19 mouse cellular contexts compared by ENCODE assay signal in genomic region chr2:161268861-161269413, GRCm38 (mm10).
A peak's percentile ranks its signal among the peaks of the same experiment; 100 is the strongest.
DNase-seq lines count a peak whose midpoint lies in the region; ATAC-seq and TF ChIP-seq lines count a peak whose summit lies in the region.
"Had no signal": no experiment of that assay in that cellular context is flagged by ENCODE, and none has a peak within 500 bp of the region (broad histone marks: within the 10 kb centered on the region; RNA-seq: fewer than 3 reads in every experiment).

No protein-coding gene starts in this region.

- no peak for TF ChIP-seq CTCF in forebrain, postnatal 0 days (IDR thresholded peaks at IDR 0.05; ENCODE audit: low read depth)

- H3K4me3 ChIP-seq in forebrain, postnatal 0 days (ENCODE audit: low read depth, low read length), result no peak overlapping the region
- no peak overlapping the region for H3K4me3 ChIP-seq in forebrain, embryonic 11.5 days (ENCODE audit: low read depth, low read length)
- H3K4me3 ChIP-seq in limb, embryonic 10.5 days, result no peak overlapping the region
- H3K4me3 ChIP-seq in myocyte, result no peak overlapping the region
- H3K4me3 ChIP-seq: forebrain, embryonic 12.5 days; lung, embryonic 15.5 days; midbrain, embryonic 15.5 days had no signal

- TF ChIP-seq POLR2A in myocyte (IDR thresholded peaks at IDR 0.05; ENCODE audit: insufficient read length, low read depth), result no peak

- no peak overlapping the region for H3K4me2 ChIP-seq in forebrain, postnatal 0 days (ENCODE audit: low read depth)
- no peak overlapping the region for H3K4me2 ChIP-seq in forebrain, embryonic 11.5 days (ENCODE audit: low read depth, low read length, severe bottlenecking)
- H3K4me2 ChIP-seq in myocyte (ENCODE audit: low read depth), result no peak overlapping the region
- H3K4me2 ChIP-seq: forebrain, embryonic 12.5 days; lung, embryonic 15.5 days; midbrain, embryonic 15.5 days had no signal

- DNase-seq in forebrain, postnatal 0 days, result peak; percentile 25
- no peak for DNase-seq in forebrain, embryonic 11.5 days (ENCODE audit: low spot score)
- peak; percentile 8 for DNase-seq in embryo, embryonic 11.5 days (ENCODE audit: low read depth, low spot score)
- peak; percentile 30 for DNase-seq in limb, embryonic 10.5 days (ENCODE audit: low spot score)
- DNase-seq in layer of hippocampus, adult 18-20 months (ENCODE audit: low spot score in 2 of 2), result no peak
- no peak for DNase-seq in adipocyte (ENCODE audit: low spot score)
- DNase-seq: adrenal gland, postnatal 10 days; cerebellum, adult 11 months; cerebellum, postnatal 25 days; gastrocnemius, postnatal 25 days; kidney, adult 18-20 months; kidney, postnatal 14 days; right cerebral cortex, postnatal 4 days had no signal

- H3K9me3 ChIP-seq in forebrain, postnatal 0 days (ENCODE audit: low read length), result no peaks in the 10 kb centered on the region
- H3K9me3 ChIP-seq in forebrain, embryonic 11.5 days (ENCODE audit: control insufficient read depth, low read length), result no peaks in the 10 kb centered on the region
- H3K9me3 ChIP-seq in limb, embryonic 10.5 days (replicated peaks), result no peaks in the 10 kb centered on the region
- H3K9me3 ChIP-seq: forebrain, embryonic 12.5 days; lung, embryonic 15.5 days; midbrain, embryonic 15.5 days had no signal

- H3K79me2 ChIP-seq in myocyte (ENCODE audit: control insufficient read depth, insufficient read depth), result no peaks in the 10 kb centered on the region

- no peaks in the 10 kb centered on the region for H3K4me1 ChIP-seq in forebrain, postnatal 0 days (ENCODE audit: insufficient read depth)
- peaks cover 3% of the 10 kb centered on the region; the same call in 1 of the 2 replicates for H3K4me1 ChIP-seq in forebrain, embryonic 11.5 days (replicated peaks; ENCODE audit: control insufficient read depth, insufficient read depth, low read length)
- peaks cover 26% of the 10 kb centered on the region for H3K4me1 ChIP-seq in limb, embryonic 10.5 days
- H3K4me1 ChIP-seq: lung, embryonic 15.5 days had no signal

- no peaks in the 10 kb centered on the region for H3K27me3 ChIP-seq in forebrain, postnatal 0 days (ENCODE audit: insufficient read depth, low read length)
- no peaks in the 10 kb centered on the region for H3K27me3 ChIP-seq in forebrain, embryonic 11.5 days (ENCODE audit: control insufficient read depth, insufficient read depth, low read length)
- no peaks in the 10 kb centered on the region for H3K27me3 ChIP-seq in limb, embryonic 10.5 days (ENCODE audit: low read depth, poor library complexity, severe bottlenecking)
- H3K27me3 ChIP-seq in myocyte (ENCODE audit: control insufficient read depth, insufficient read depth, insufficient read length), result no peaks in the 10 kb centered on the region
- H3K27me3 ChIP-seq: forebrain, embryonic 12.5 days; lung, embryonic 15.5 days; midbrain, embryonic 15.5 days had no signal

- no peak overlapping the region for H3ac ChIP-seq in myocyte (ENCODE audit: control insufficient read depth, insufficient read length)

- 29% methylated on average over 9 of the region's 9 CpGs for WGBS in forebrain, postnatal 0 days
- WGBS in forebrain, embryonic 11.5 days, result 65% methylated on average over 9 of the region's 9 CpGs
- WGBS in limb, embryonic 10.5 days, result 71% methylated on average over 9 of the region's 9 CpGs

- ATAC-seq in forebrain, postnatal 0 days, result no peak
- ATAC-seq in forebrain, embryonic 11.5 days (replicated peaks; ENCODE audit: low FRiP score), result no peak
- ATAC-seq: midbrain, embryonic 15.5 days had no signal

- no peak overlapping the region for H3K27ac ChIP-seq in forebrain, postnatal 0 days (ENCODE audit: low read depth, low read length)
- no peak overlapping the region for H3K27ac ChIP-seq in forebrain, embryonic 11.5 days (ENCODE audit: low read depth, low read length)
- 0 out of 2 replicates have a peak overlapping the region, but pooled peaks have one; percentile 46 for H3K27ac ChIP-seq in limb, embryonic 10.5 days
- H3K27ac ChIP-seq: forebrain, embryonic 12.5 days; liver, embryonic 14.5 days; lung, embryonic 15.5 days; macrophage; midbrain, embryonic 15.5 days had no signal

- no peak overlapping the region for H3K9ac ChIP-seq in forebrain, postnatal 0 days
- no peak overlapping the region for H3K9ac ChIP-seq in forebrain, embryonic 11.5 days (ENCODE audit: low read length)
- H3K9ac ChIP-seq: forebrain, embryonic 12.5 days; liver, embryonic 14.5 days; lung, embryonic 15.5 days; midbrain, embryonic 15.5 days had no signal

- H3K36me3 ChIP-seq in forebrain, postnatal 0 days (ENCODE audit: insufficient read depth), result no peaks in the 10 kb centered on the region
- no peaks in the 10 kb centered on the region for H3K36me3 ChIP-seq in forebrain, embryonic 11.5 days (ENCODE audit: control insufficient read depth, insufficient read depth, low read length)
- H3K36me3 ChIP-seq in limb, embryonic 10.5 days, result no peaks in the 10 kb centered on the region
- H3K36me3 ChIP-seq in myocyte (ENCODE audit: control insufficient read depth, insufficient read depth), result no peaks in the 10 kb centered on the region
- H3K36me3 ChIP-seq: forebrain, embryonic 12.5 days; lung, embryonic 15.5 days; midbrain, embryonic 15.5 days had no signal

TF ChIP-seq in myocyte, 11 proteins besides CTCF, POLR2A, EP300 and RAD21:
- TF ChIP-seq MYOG (IDR thresholded peaks at IDR 0.05; ENCODE audit: control insufficient read depth in 1 of 3, insufficient read depth in 1 of 3, insufficient read length in 2 of 3, low read depth in 2 of 3) (peak in 1 of 3 experiments; percentile 54), MYOD1 (IDR thresholded peaks at IDR 0.05; ENCODE audit: control insufficient read depth in 1 of 3, insufficient read length in 2 of 3, low read depth in 2 of 3) (peak in 2 of 3 experiments; percentile 9 to 23), REST (IDR thresholded peaks at IDR 0.05; ENCODE audit: insufficient read depth, insufficient read length) (no peak), USF1 (IDR thresholded peaks at IDR 0.05; ENCODE audit: low read depth) (no peak), SRF (IDR thresholded peaks at IDR 0.05; ENCODE audit: control insufficient read depth, insufficient read length, low read depth) (no peak)

Comparison
In these comparisons a context has a peak if more than half of its experiments do, and no peak if none do; other contexts are left out.
1. DNase-seq: peak in forebrain, postnatal 0 days (single experiment), embryo, embryonic 11.5 days (single experiment) and limb, embryonic 10.5 days (single experiment); none in forebrain, embryonic 11.5 days (single experiment), layer of hippocampus, adult 18-20 months (0 of 2) and adipocyte (single experiment).